Mouse (Mus musculus): ENCODE data around the gene Nxn.

- TF ChIP-seq CTCF (IDR thresholded peaks at IDR 0.05; ENCODE audit: extremely low read depth, insufficient read length, insufficient replicate concordance, low read depth, low read length) (no peak), POLR2A (IDR thresholded peaks at IDR 0.05; ENCODE audit: low read depth, low read length) (no peak)
Observed at GRCm38 (mm10) chr11:76285431-76286075, 113.4 kb downstream of the Nxn start.
